Mouse (Mus musculus): Measurements from ENCODE around the gene Slc9a9. TPM values are rescaled to one million over a fixed set of nuclear protein-coding genes. Genes with fewer than 3 reads are reported as not detected.

Slc9a9 gene
- polyA plus RNA-seq, 1 experiment = 0.69 TPM

GRCm38 (mm10) chr9:94883435-94883834 is 213.7 kb downstream of the Slc9a9 start:
- TF ChIP-seq FLI1 (IDR thresholded peaks at IDR 0.05; ENCODE audit: low read length) (no peak), GATA1 (IDR thresholded peaks at IDR 0.05; ENCODE audit: borderline replicate concordance, low read length) (no peak)
- no peak overlapping the region for H3K4me3 ChIP-seq (replicated peaks)
- no peaks in the 10 kb centered on the region for H3K9me3 ChIP-seq
- no peaks in the 10 kb centered on the region for H3K36me3 ChIP-seq (replicated peaks; ENCODE audit: low read length)
- peaks cover 10% of the 10 kb centered on the region for H3K4me1 ChIP-seq
- peaks cover 13% of the 10 kb centered on the region for H3K27me3 ChIP-seq (replicated peaks)

- H3K4me1 ChIP-seq = peaks cover 10% of the 10 kb centered on the region
- TF ChIP-seq GATA1 (IDR thresholded peaks at IDR 0.05; ENCODE audit: borderline replicate concordance, low read length) (no peak), FLI1 (IDR thresholded peaks at IDR 0.05; ENCODE audit: low read length) (no peak)
- H3K36me3 ChIP-seq (replicated peaks; ENCODE audit: low read length) = no peaks in the 10 kb centered on the region
- no peaks in the 10 kb centered on the region for H3K9me3 ChIP-seq
- H3K4me3 ChIP-seq (replicated peaks) = no peak overlapping the region
- peaks cover 13% of the 10 kb centered on the region for H3K27me3 ChIP-seq (replicated peaks)
Observed at GRCm38 (mm10) chr9:94885151-94885550, 215.4 kb downstream of the Slc9a9 start.

GRCm38 (mm10) chr9:94889647-94890046 is 219.9 kb downstream of the Slc9a9 start:
- no peak for TF ChIP-seq FLI1 (IDR thresholded peaks at IDR 0.05; ENCODE audit: low read length)
- no peak for TF ChIP-seq GATA1 (IDR thresholded peaks at IDR 0.05; ENCODE audit: borderline replicate concordance, low read length)
- Histone ChIP-seq H3K4me1 (peaks cover 6% of the 10 kb centered on the region), H3K4me3 (replicated peaks) (no peak overlapping the region), H3K27me3 (replicated peaks) (peaks cover 5% of the 10 kb centered on the region), H3K36me3 (replicated peaks; ENCODE audit: low read length) (no peaks in the 10 kb centered on the region), H3K9me3 (peaks cover 3% of the 10 kb centered on the region)

DNA sequence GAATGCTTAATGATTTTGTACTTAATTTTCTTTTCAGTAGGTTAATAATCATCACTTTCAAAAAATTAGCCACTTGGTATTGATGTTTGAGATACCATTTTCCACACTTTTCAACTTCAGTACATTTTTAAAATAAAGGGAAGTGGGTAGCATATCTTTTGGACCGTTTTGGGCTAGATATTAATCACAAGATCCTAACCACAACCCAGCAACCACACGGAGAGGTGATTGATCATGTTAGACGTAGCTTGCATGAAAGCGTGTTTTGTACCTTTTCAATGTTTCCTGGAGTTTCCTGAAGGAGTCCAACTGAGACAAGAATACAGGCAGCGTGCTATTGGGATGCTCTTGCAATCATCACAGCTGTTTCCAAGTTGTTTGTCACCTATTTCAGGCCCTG is 226.2 kb downstream of the Slc9a9 start:
- no peak overlapping the region for H3K4me3 ChIP-seq (replicated peaks)
- TF ChIP-seq FLI1 (IDR thresholded peaks at IDR 0.05; ENCODE audit: low read length) (no peak), GATA1 (IDR thresholded peaks at IDR 0.05; ENCODE audit: borderline replicate concordance, low read length) (no peak)
- H3K27me3 ChIP-seq (replicated peaks) = peaks cover 2% of the 10 kb centered on the region
- H3K4me1 ChIP-seq = no peaks in the 10 kb centered on the region
- H3K9me3 ChIP-seq = peaks cover 10% of the 10 kb centered on the region
- H3K36me3 ChIP-seq (replicated peaks; ENCODE audit: low read length) = no peaks in the 10 kb centered on the region

- Histone ChIP-seq H3K36me3 (replicated peaks; ENCODE audit: low read length) (no peaks in the 10 kb centered on the region), H3K9me3 (no peaks in the 10 kb centered on the region), H3K27me3 (replicated peaks) (no peaks in the 10 kb centered on the region), H3K4me3 (replicated peaks) (no peak overlapping the region), H3K4me1 (peaks cover 5% of the 10 kb centered on the region)
- TF ChIP-seq GATA1 (IDR thresholded peaks at IDR 0.05; ENCODE audit: borderline replicate concordance, low read length) (no peak), FLI1 (IDR thresholded peaks at IDR 0.05; ENCODE audit: low read length) (no peak)
Observed at GRCm38 (mm10) chr9:94904180-94904579, 234.5 kb downstream of the Slc9a9 start.

DNA sequence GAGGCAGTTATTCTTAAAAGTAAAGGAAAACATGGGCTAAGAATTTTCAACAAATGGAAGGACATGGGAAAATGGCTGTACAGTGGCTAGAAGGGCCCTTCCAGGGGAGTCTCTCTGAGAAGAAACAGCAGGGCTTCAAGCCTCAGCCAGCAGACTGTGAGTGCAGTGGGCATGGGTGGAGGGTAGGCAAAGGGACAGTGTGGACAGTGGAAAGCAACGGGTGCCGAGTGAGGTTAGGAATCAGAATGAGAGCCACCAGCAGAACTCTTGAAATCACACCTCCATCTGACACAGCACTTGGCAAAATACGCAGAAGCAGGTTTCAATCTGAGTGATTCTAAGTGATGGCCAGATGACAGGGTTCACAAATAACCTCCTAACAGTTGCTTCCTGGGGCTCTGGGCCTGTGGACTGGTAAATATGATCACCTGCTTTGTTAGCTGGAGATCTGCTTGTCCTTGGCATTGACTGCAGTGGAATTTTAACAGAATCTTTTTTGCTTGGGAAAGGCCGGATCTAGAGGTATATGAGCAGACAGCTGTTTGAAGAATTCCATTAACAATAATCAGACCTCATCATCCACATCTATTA is 237.4 kb downstream of the Slc9a9 start:
- Histone ChIP-seq H3K27me3 (replicated peaks) (no peaks in the 10 kb centered on the region), H3K36me3 (replicated peaks; ENCODE audit: low read length) (no peaks in the 10 kb centered on the region), H3K9me3 (no peaks in the 10 kb centered on the region), H3K4me1 (peaks cover 5% of the 10 kb centered on the region), H3K4me3 (replicated peaks) (no peak overlapping the region)
- TF ChIP-seq GATA1 (IDR thresholded peaks at IDR 0.05; ENCODE audit: borderline replicate concordance, low read length) (no peak), FLI1 (IDR thresholded peaks at IDR 0.05; ENCODE audit: low read length) (no peak)

DNA sequence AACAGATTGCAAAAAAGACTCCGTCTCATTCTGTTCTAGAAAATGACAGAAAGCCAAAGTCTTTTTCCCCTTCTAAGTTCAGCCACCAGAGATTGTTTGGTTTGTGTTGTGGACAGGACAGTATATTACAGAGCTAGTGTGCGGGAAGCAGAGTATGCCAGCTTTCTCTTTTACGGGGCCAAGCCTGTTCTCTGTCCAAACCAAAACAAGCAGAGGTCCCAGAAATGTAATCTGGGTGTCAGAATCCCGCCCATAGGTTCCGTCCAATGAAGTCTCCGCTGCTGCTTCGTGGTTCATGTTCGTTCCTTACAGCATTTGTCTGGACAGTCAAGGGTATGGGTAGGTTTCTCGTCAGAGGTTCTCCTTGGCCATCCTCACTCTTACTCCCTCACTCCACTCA is 242.4 kb downstream of the Slc9a9 start:
- no peaks in the 10 kb centered on the region for H3K4me1 ChIP-seq
- TF ChIP-seq FLI1 (IDR thresholded peaks at IDR 0.05; ENCODE audit: low read length) (no peak), GATA1 (IDR thresholded peaks at IDR 0.05; ENCODE audit: borderline replicate concordance, low read length) (no peak)
- no peak overlapping the region for H3K4me3 ChIP-seq (replicated peaks)
- H3K27me3 ChIP-seq (replicated peaks) = no peaks in the 10 kb centered on the region
- H3K36me3 ChIP-seq (replicated peaks; ENCODE audit: low read length) = no peaks in the 10 kb centered on the region
- no peaks in the 10 kb centered on the region for H3K9me3 ChIP-seq

DNA sequence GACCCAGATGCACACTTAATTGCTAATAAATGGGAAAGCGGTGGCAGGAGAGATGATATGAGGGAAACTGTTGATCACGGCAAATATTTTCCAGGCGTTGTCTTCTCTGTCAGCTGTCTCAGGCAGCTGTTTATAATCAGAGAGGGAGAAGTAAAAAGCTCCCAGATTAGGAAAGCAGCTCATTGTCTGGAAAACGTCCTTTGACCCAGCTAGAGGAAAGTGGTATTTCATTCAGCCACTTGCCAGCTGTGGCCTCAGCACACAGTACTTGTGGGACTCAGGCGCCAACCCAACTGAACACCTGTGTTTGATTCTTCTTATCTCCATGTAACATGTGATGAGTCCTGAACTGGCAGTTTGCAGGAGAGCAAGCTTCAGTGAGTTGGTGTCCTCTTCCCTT is 252.4 kb downstream of the Slc9a9 start:
- Histone ChIP-seq H3K4me3 (replicated peaks) (no peak overlapping the region), H3K9me3 (no peaks in the 10 kb centered on the region), H3K27me3 (replicated peaks) (peaks cover 6% of the 10 kb centered on the region), H3K4me1 (no peaks in the 10 kb centered on the region), H3K36me3 (replicated peaks; ENCODE audit: low read length) (no peaks in the 10 kb centered on the region)
- TF ChIP-seq GATA1 (IDR thresholded peaks at IDR 0.05; ENCODE audit: borderline replicate concordance, low read length) (no peak), FLI1 (IDR thresholded peaks at IDR 0.05; ENCODE audit: low read length) (no peak)

DNA sequence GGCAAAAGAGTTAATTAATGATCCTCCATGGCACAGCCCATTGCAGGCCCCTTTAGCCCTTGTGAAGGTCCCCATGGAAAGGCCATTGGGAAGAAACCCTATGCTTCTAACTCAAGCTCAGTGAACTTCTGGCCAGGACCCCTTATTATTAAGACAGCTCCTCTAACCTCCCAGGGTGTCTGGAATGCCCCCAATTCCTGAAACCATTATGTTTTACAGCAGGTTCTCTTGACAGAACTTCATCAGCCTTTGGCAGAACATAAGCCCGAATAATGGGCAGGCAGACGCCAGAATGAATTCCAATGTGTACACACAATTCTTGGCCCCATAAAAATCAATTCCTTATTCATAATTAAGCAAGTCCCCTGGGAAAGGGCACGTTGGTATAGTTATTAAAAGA is 256.1 kb downstream of the Slc9a9 start:
- TF ChIP-seq FLI1 (IDR thresholded peaks at IDR 0.05; ENCODE audit: low read length) (no peak), GATA1 (IDR thresholded peaks at IDR 0.05; ENCODE audit: borderline replicate concordance, low read length) (no peak)
- Histone ChIP-seq H3K4me3 (replicated peaks) (no peak overlapping the region), H3K36me3 (replicated peaks; ENCODE audit: low read length) (no peaks in the 10 kb centered on the region), H3K9me3 (no peaks in the 10 kb centered on the region), H3K4me1 (no peaks in the 10 kb centered on the region), H3K27me3 (replicated peaks) (peaks cover 6% of the 10 kb centered on the region)

DNA sequence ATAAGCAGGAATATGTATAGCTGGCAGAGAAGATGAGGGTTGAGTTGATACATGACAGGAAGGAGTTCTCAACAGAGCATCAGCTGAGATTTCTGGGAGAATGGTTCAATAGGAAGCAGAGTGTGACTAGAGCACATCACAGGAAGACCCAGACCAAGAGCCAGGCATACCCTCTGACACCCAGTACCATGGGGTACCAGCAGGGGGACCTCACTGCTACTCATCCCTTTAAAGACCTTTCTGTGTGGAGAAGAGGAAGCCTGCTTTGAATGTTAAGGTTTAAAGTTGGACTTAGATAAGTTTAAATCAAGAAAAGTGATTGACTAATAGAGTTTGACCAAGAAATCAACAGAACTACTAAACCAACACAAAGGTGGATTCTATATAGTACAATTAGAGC is 257.4 kb downstream of the Slc9a9 start:
- Histone ChIP-seq H3K4me1 (no peaks in the 10 kb centered on the region), H3K36me3 (replicated peaks; ENCODE audit: low read length) (no peaks in the 10 kb centered on the region), H3K4me3 (replicated peaks) (no peak overlapping the region), H3K9me3 (no peaks in the 10 kb centered on the region), H3K27me3 (replicated peaks) (peaks cover 6% of the 10 kb centered on the region)
- TF ChIP-seq FLI1 (IDR thresholded peaks at IDR 0.05; ENCODE audit: low read length) = no peak
- TF ChIP-seq GATA1 (IDR thresholded peaks at IDR 0.05; ENCODE audit: borderline replicate concordance, low read length) = no peak

Measured in megakaryocyte, embryonic 14.5 days (primary cell).